Mouse (Mus musculus): Measurements from ENCODE around the gene Scfd2.

Scfd2 gene

GRCm38 (mm10) chr5:74456759-74457158 is 74.8 kb downstream of the Scfd2 start:
- DNase-seq (ENCODE audit: low read depth, low spot score) = no peak

- peak; percentile 44 for DNase-seq (ENCODE audit: low read depth, low spot score)
These were observed 75.9 kb downstream of the Scfd2 start for GRCm38 (mm10) chr5:74455510-74456269.

GRCm38 (mm10) chr5:74455094-74455493 is 76.5 kb downstream of the Scfd2 start:
- no peak for DNase-seq (ENCODE audit: low read depth, low spot score)

- no peak for DNase-seq (ENCODE audit: low read depth, low spot score)
These were observed 80.6 kb downstream of the Scfd2 start for GRCm38 (mm10) chr5:74450977-74451376.

- no peak for DNase-seq (ENCODE audit: low read depth, low spot score)
These were observed 83.8 kb downstream of the Scfd2 start for GRCm38 (mm10) chr5:74447517-74448334.

GRCm38 (mm10) chr5:74445861-74446260 is 85.7 kb downstream of the Scfd2 start:
- DNase-seq (ENCODE audit: low read depth, low spot score) = no peak

- no peak for DNase-seq (ENCODE audit: low read depth, low spot score)
These were observed 93.2 kb downstream of the Scfd2 start for GRCm38 (mm10) chr5:74438353-74438752.

- DNase-seq (ENCODE audit: low read depth, low spot score) = peak; percentile 49
These were observed 97.9 kb downstream of the Scfd2 start for GRCm38 (mm10) chr5:74433580-74434147.

GRCm38 (mm10) chr5:74432879-74433539 is 98.5 kb downstream of the Scfd2 start:
- no peak for DNase-seq (ENCODE audit: low read depth, low spot score)

- DNase-seq (ENCODE audit: low read depth, low spot score) = no peak
These were observed 110.9 kb downstream of the Scfd2 start for GRCm38 (mm10) chr5:74420615-74421132.

DNA sequence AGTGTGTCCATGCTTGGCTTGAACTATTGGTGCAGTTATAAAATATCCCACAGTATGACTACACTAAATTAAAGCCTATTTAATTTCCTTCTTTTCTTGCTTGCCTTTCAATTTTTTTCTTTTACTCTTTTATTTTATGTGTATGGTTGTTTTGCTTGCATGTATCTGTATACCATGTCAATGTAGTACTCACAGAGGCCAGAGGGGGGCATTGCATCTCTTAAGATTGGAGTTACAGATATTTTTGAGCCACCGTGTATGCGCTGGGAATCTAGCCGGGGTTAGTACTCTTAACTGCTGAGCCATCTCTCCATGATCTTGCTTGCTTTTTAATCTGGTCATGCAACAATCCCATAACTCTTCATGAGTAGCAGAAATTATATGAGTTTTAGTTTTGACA is 119.0 kb downstream of the Scfd2 start:
- DNase-seq (ENCODE audit: low read depth, low spot score) = peak; percentile 16

GRCm38 (mm10) chr5:74404887-74405286 is 126.7 kb downstream of the Scfd2 start:
- no peak for DNase-seq (ENCODE audit: low read depth, low spot score)

- DNase-seq (ENCODE audit: low read depth, low spot score) = no peak
These were observed 127.5 kb downstream of the Scfd2 start for GRCm38 (mm10) chr5:74404083-74404482.

- no peak for DNase-seq (ENCODE audit: low read depth, low spot score)
These were observed 128.9 kb downstream of the Scfd2 start for GRCm38 (mm10) chr5:74402626-74403025.

GRCm38 (mm10) chr5:74391806-74392205 is 139.8 kb downstream of the Scfd2 start:
- DNase-seq (ENCODE audit: low read depth, low spot score) = no peak

DNA sequence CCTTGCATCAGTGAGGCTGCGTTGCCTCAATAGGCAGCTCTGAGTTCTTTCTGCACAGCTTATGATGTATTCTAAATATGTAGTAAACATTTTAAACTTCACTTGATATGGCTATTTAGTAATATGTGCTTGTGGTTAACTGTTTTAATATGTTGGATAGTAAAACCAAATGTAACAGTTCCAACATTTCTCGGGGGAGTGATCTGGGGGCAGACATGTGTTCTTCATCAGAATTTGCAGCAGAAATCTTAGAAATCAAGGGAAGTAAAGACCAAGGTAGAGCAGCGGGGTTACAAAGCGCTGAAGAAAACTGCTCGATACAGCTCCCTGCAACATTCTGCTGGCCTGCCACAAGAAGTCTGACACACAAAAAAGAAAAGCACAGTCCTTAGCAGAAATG is 140.2 kb downstream of the Scfd2 start:
- no peak for DNase-seq (ENCODE audit: low read depth, low spot score)

GRCm38 (mm10) chr5:74388849-74389248 is 142.7 kb downstream of the Scfd2 start:
- no peak for DNase-seq (ENCODE audit: low read depth, low spot score)

GRCm38 (mm10) chr5:74388101-74388500 is 143.5 kb downstream of the Scfd2 start:
- DNase-seq (ENCODE audit: low read depth, low spot score) = no peak

DNA sequence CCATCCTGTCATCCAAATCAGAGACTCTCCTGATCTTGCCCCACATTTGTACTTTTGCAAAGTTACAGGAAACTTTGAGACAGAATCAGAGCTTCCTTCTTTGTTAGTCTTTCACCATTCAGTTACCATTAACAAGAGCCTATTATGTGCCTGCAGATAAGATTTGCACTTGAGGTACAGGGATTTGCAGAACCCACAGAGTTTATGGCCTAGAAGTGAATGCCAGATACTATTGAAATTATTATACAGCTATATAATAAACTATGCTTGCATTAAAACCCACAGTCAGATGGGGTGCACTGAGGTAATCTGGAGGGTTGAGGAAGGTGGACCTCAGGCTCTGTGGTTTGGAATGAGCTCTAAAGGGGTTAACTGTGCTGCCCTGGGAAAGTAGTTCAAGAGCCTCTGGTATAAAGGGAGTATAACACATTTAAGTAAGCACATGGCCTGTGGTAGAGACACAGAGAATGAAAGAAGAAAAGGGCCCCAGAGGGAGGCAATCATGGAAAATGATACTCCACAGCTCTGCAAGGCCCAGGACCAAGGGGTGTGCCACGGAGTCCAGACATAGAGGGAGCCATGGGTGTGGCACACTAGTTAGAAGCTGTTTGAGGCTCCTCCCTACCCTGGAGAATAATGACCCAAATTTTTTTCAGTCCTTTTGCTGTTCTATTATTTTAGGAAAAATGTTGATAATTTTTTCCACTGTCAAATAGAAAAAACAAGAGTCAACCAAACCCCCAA is 144.2 kb downstream of the Scfd2 start:
- no peak for DNase-seq (ENCODE audit: low read depth, low spot score)

GRCm38 (mm10) chr5:74380045-74380444 is 151.5 kb downstream of the Scfd2 start:
- no peak for DNase-seq (ENCODE audit: low read depth, low spot score)

GRCm38 (mm10) chr5:74366710-74367101 is 164.9 kb downstream of the Scfd2 start:
- no peak for DNase-seq (ENCODE audit: low read depth, low spot score)
